Mouse (Mus musculus) embryonic fibroblast, embryonic 13.5 days (primary cell): ENCODE measurements around the gene Gcnt2.

Experiments
- CTCF ChIP-seq: IDR thresholded peaks from 2 replicates; pipeline ENCODE4 v1.5.1; 2011; ENCODE audit warnings: mild to moderate bottlenecking, control low read depth, low read length, moderate library complexity, borderline replicate concordance; ENCODE audit not compliant: insufficient read depth
- POLR2A ChIP-seq: IDR thresholded peaks from 2 replicates; pipeline ENCODE4 v1.6.1; 2011; ENCODE audit warnings: low read depth, mild to moderate bottlenecking, control low read depth, low read length, moderate library complexity

DNA sequence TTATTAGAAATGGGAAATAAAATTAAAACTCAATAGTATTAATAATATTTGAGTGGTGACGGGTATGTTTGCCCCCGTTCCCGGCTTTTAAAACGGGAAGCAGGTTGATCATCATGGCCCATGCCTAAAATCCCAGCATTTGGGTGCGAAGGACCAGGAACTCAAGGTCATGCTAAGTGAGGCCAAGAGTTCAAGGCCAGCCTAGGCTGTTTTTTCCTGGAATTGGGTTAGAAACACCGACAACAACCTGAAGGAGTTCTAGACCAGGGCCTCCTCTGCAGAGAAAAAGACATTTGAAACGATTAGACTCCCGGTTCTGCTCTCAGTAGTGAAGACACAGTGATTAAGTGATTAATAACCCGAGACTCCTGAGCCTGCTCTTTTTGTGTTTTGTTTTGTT lies 3.5 kb downstream of the Gcnt2 start:
- TF ChIP-seq POLR2A (no peak), CTCF (no peak)
